Mouse (Mus musculus) heart, embryonic 15.5 days (tissue): ENCODE measurements around the gene Pxylp1. TPM values are rescaled to one million over a fixed set of nuclear protein-coding genes. Genes with fewer than 3 reads are reported as not detected.

Experiments used
- ATAC-seq: fragments of 200-750 bp; cut with Nextera tagmentation; replicated peaks from 2 replicates; pipeline ENCODE4 v1.8.0; 2017; ENCODE audit warnings: low read depth, moderate TSS enrichment; ENCODE audit not compliant: insufficient number of reproducible peaks, insufficient read depth, low FRiP score
- H3K27ac ChIP-seq: fragments of 300-500 bp; sonication (generic); 2 replicates; pipeline ENCODE4 v1.5.1; 2015; ENCODE audit warnings: mild to moderate bottlenecking, inconsistent platforms
- H3K27me3 ChIP-seq: fragments of 300-500 bp; sonication (generic); 2 replicates; pipeline ENCODE4 v1.6.1; 2015; ENCODE audit warnings: inconsistent platforms
- H3K36me3 ChIP-seq: fragments of 300-500 bp; sonication (generic); 2 replicates; pipeline ENCODE4 v1.6.1; 2015; ENCODE audit warnings: mild to moderate bottlenecking, inconsistent platforms
- H3K4me1 ChIP-seq: fragments of 300-500 bp; sonication (generic); replicated peaks from 2 replicates; pipeline ENCODE4 v1.6.1; 2015; ENCODE audit warnings: inconsistent platforms
- H3K4me2 ChIP-seq: fragments of 300-500 bp; sonication (generic); 2 replicates; pipeline ENCODE4 v1.6.1; 2015; ENCODE audit warnings: inconsistent platforms, mild to moderate bottlenecking, moderate library complexity
- H3K4me3 ChIP-seq: fragments of 300-500 bp; sonication (generic); 2 replicates; pipeline ENCODE4 v1.5.1; 2015; ENCODE audit warnings: mild to moderate bottlenecking, inconsistent platforms
- H3K9ac ChIP-seq: fragments of 300-500 bp; sonication (generic); 2 replicates; pipeline ENCODE4 v1.6.1; 2015; ENCODE audit warnings: mild to moderate bottlenecking, inconsistent platforms
- H3K9me3 ChIP-seq: fragments of 300-500 bp; sonication (generic); replicated peaks from 2 replicates; pipeline ENCODE4 v1.6.1; 2016; ENCODE audit warnings: inconsistent platforms
- WGBS: fragments of 180-500 bp; shearing (Covaris S2); methylation state at CpG from one replicate; pipeline ENCODE4 v1.1.7; 2015; ENCODE audit warnings: mixed read lengths; 5-methylcytosine and 5-hydroxymethylcytosine counted together
- polyA plus RNA-seq: library from polyadenylated mRNA; unstranded; fragments of >200 nt; fragmentation: Nextera tagmentation; extraction: Ambion mirVana; gene quantifications from 2 replicates; pipeline ENCODE4 v1.2.1, GENCODE M21; 2015

Gene Pxylp1
- polyA plus RNA-seq, 1 experiment from 2014 or later, result 27.6 TPM

GRCm38 (mm10) chr9:96785187-96785586, 107.3 kb downstream of the Pxylp1 start:
- no peaks in the 10 kb centered on the region for H3K27me3 ChIP-seq
- H3K9me3 ChIP-seq, result no peaks in the 10 kb centered on the region
- H3K4me1 ChIP-seq, result peaks cover 9% of the 10 kb centered on the region
- no peaks in the 10 kb centered on the region for H3K36me3 ChIP-seq
- no peak overlapping the region for H3K4me3 ChIP-seq
- no peak overlapping the region for H3K4me2 ChIP-seq
- H3K27ac ChIP-seq, result no peak overlapping the region
- H3K9ac ChIP-seq, result no peak overlapping the region
- no peak for ATAC-seq
- 58% methylated on average over 3 of the region's 3 CpGs for WGBS

GRCm38 (mm10) chr9:96783667-96784066, 108.8 kb downstream of the Pxylp1 start:
- H3K27ac ChIP-seq, result peak overlapping the region; percentile 37
- no peaks in the 10 kb centered on the region for H3K36me3 ChIP-seq
- H3K9me3 ChIP-seq, result no peaks in the 10 kb centered on the region
- no peaks in the 10 kb centered on the region for H3K27me3 ChIP-seq
- no peak overlapping the region for H3K9ac ChIP-seq
- WGBS, result 62% methylated on average over 9 of the region's 9 CpGs
- no peak for ATAC-seq
- no peak overlapping the region for H3K4me2 ChIP-seq
- peaks cover 9% of the 10 kb centered on the region for H3K4me1 ChIP-seq
- no peak overlapping the region for H3K4me3 ChIP-seq

- no peak overlapping the region for H3K4me2 ChIP-seq
- H3K27me3 ChIP-seq, result no peaks in the 10 kb centered on the region
- 30% methylated on average over 5 of the region's 5 CpGs for WGBS
- H3K4me3 ChIP-seq, result no peak overlapping the region
- H3K36me3 ChIP-seq, result no peaks in the 10 kb centered on the region
- H3K9ac ChIP-seq, result no peak overlapping the region
- H3K4me1 ChIP-seq, result peaks cover 9% of the 10 kb centered on the region
- no peaks in the 10 kb centered on the region for H3K9me3 ChIP-seq
- ATAC-seq, result no peak
- H3K27ac ChIP-seq, result peak overlapping the region; percentile 37
These were observed 109.2 kb downstream of the Pxylp1 start for GRCm38 (mm10) chr9:96783258-96783657.

- no peak overlapping the region for H3K27ac ChIP-seq
- no peak overlapping the region for H3K4me2 ChIP-seq
- no peak for ATAC-seq
- H3K9ac ChIP-seq, result no peak overlapping the region
- H3K4me1 ChIP-seq, result peaks cover 9% of the 10 kb centered on the region
- WGBS, result 68% methylated on average over 8 of the region's 8 CpGs
- H3K36me3 ChIP-seq, result no peaks in the 10 kb centered on the region
- no peaks in the 10 kb centered on the region for H3K27me3 ChIP-seq
- no peak overlapping the region for H3K4me3 ChIP-seq
- H3K9me3 ChIP-seq, result no peaks in the 10 kb centered on the region
These were observed 110.4 kb downstream of the Pxylp1 start for GRCm38 (mm10) chr9:96782062-96782461.

Other genes starting within 250 kb of the Pxylp1 start
- 28.7 and 29.8 TPM in 2 replicates for gene Zbtb38, start 139.8 kb downstream of the Pxylp1 start, polyA plus RNA-seq
- 48.1 and 49.3 TPM in 2 replicates for gene Spsb4, start 126.2 kb upstream of the Pxylp1 start, polyA plus RNA-seq
- 45.8 and 48.3 TPM in 2 replicates for gene Slc25a36, start 218.5 kb upstream of the Pxylp1 start, polyA plus RNA-seq